Mouse (Mus musculus) brown adipose tissue, adult 24 weeks (tissue): Measurements from ENCODE around the gene Tcte2. TPM values are rescaled to one million over a fixed set of nuclear protein-coding genes. Genes with fewer than 3 reads are reported as not detected.
"Not testable (repeated sequence)": the region's sequence is repeated elsewhere in the genome, so short reads cannot be mapped to it uniquely, and the experiment has no call there.

Experiments used
- H3K27ac ChIP-seq: fragments of 200-500 bp; replicated peaks from 2 replicates; pipeline ENCODE4 v1.5.1; 2012; ENCODE audit warnings: low read depth, mild to moderate bottlenecking, low read length
- H3K4me1 ChIP-seq: fragments of 200-500 bp; 2 replicates; pipeline ENCODE4 v1.6.1; 2012; ENCODE audit warnings: low read length, mixed read lengths; ENCODE audit not compliant: control insufficient read depth, insufficient read depth, insufficient read length
- H3K4me3 ChIP-seq: fragments of 200-500 bp; 2 replicates; pipeline ENCODE4 v1.5.1; 2012; ENCODE audit warnings: low read depth, mild to moderate bottlenecking, low read length, moderate library complexity; ENCODE audit not compliant: insufficient read depth
- polyA plus RNA-seq: library from polyadenylated mRNA; stranded (reverse); fragments of >200 nt; gene quantifications from 2 replicates; pipeline ENCODE4 v1.2.4, GENCODE M21; 2012; ENCODE audit not compliant: missing spikeins, insufficient read depth, insufficient read length

Tcte2 gene
- not detected in 2 replicates for polyA plus RNA-seq

GRCm38 (mm10) chr17:13761179-13761913, at the start of gene Tcte2:
Gene Tcte2, minus strand, starts transcription at chr17:13761825.
- peak within 1 kb of the TSS; percentile 93 for H3K4me3 ChIP-seq
- peak within 1 kb of the TSS; percentile 78 for H3K27ac ChIP-seq
- no peaks in the 10 kb centered on the region for H3K4me1 ChIP-seq

GRCm38 (mm10) chr17:13806016-13806415, 44.4 kb upstream of the Tcte2 start:
- no peak overlapping the region for H3K27ac ChIP-seq
- no peaks in the 10 kb centered on the region for H3K4me1 ChIP-seq
- H3K4me3 ChIP-seq, result no peak overlapping the region

GRCm38 (mm10) chr17:13802836-13803408, 41.3 kb upstream of the Tcte2 start:
- Histone ChIP-seq H3K27ac (no peak overlapping the region), H3K4me1 (peaks cover 6% of the 10 kb centered on the region; the same call in 1 of the 2 replicates), H3K4me3 (no peak overlapping the region)

- Histone ChIP-seq H3K27ac (no peak overlapping the region), H3K4me1 (peaks cover 6% of the 10 kb centered on the region; the same call in 1 of the 2 replicates), H3K4me3 (no peak overlapping the region)
Measured at GRCm38 (mm10) chr17:13797691-13798090, 36.1 kb upstream of the Tcte2 start.

GRCm38 (mm10) chr17:13790033-13790432, 28.4 kb upstream of the Tcte2 start:
- H3K4me3 ChIP-seq, H3K27ac ChIP-seq, H3K4me1 ChIP-seq: not testable (repeated sequence)

GRCm38 (mm10) chr17:13783469-13783868, 21.8 kb upstream of the Tcte2 start:
- no peak overlapping the region for H3K4me3 ChIP-seq
- H3K4me1 ChIP-seq, result peaks cover 7% of the 10 kb centered on the region; the same call in 1 of the 2 replicates

GRCm38 (mm10) chr17:13781948-13782347, 20.3 kb upstream of the Tcte2 start:
- Histone ChIP-seq H3K4me3 (no peak overlapping the region), H3K27ac (no peak overlapping the region), H3K4me1 (peaks cover 7% of the 10 kb centered on the region; the same call in 1 of the 2 replicates)

More at GRCm38 (mm10) chr17:13783469-13783868, 21.8 kb upstream of the Tcte2 start:
- H3K27ac ChIP-seq, result no peak overlapping the region

- Histone ChIP-seq H3K4me1 (peaks cover 4% of the 10 kb centered on the region; the same call in 1 of the 2 replicates), H3K4me3 (no peak overlapping the region)
Measured at GRCm38 (mm10) chr17:13778865-13779264, 17.2 kb upstream of the Tcte2 start.

GRCm38 (mm10) chr17:13777676-13778075, 16.1 kb upstream of the Tcte2 start:
- peaks cover 4% of the 10 kb centered on the region; the same call in 1 of the 2 replicates for H3K4me1 ChIP-seq
- no peak overlapping the region for H3K4me3 ChIP-seq
- H3K27ac ChIP-seq, result no peak overlapping the region

More at GRCm38 (mm10) chr17:13778865-13779264, 17.2 kb upstream of the Tcte2 start:
- no peak overlapping the region for H3K27ac ChIP-seq

GRCm38 (mm10) chr17:13769256-13769655, 7.6 kb upstream of the Tcte2 start:
- H3K4me3 ChIP-seq, result no peak overlapping the region
- H3K4me1 ChIP-seq, result peaks cover 3% of the 10 kb centered on the region; the same call in 1 of the 2 replicates
- no peak overlapping the region for H3K27ac ChIP-seq

- Histone ChIP-seq H3K27ac (no peak overlapping the region), H3K4me3 (no peak overlapping the region), H3K4me1 (peaks cover 3% of the 10 kb centered on the region; the same call in 1 of the 2 replicates)
Measured at GRCm38 (mm10) chr17:13768531-13768930, 6.9 kb upstream of the Tcte2 start.

GRCm38 (mm10) chr17:13764911-13765310, 3.3 kb upstream of the Tcte2 start:
- not testable (repeated sequence) for H3K4me1 ChIP-seq, H3K4me3 ChIP-seq, H3K27ac ChIP-seq

- no peak overlapping the region for H3K27ac ChIP-seq
- no peaks in the 10 kb centered on the region for H3K4me1 ChIP-seq
- no peak overlapping the region for H3K4me3 ChIP-seq
Measured at GRCm38 (mm10) chr17:13763819-13764218, 2.2 kb upstream of the Tcte2 start.

GRCm38 (mm10) chr17:13760675-13761178, 898 bp downstream of the Tcte2 start:
- Histone ChIP-seq H3K27ac (peak overlapping the region; percentile 78), H3K4me1 (no peaks in the 10 kb centered on the region), H3K4me3 (peak overlapping the region; percentile 93)

- Histone ChIP-seq H3K4me1 (no peaks in the 10 kb centered on the region), H3K4me3 (peak within 1 kb of the TSS; percentile 93), H3K27ac (peak within 1 kb of the TSS; percentile 90)
Measured at GRCm38 (mm10) chr17:13759853-13760627, 1.6 kb downstream of the Tcte2 start, which contains the start of gene Afdn. Gene Afdn, plus strand, starts transcription at chr17:13760539.
